Mouse (Mus musculus): ENCODE results near the gene Hfe2.

DNA sequence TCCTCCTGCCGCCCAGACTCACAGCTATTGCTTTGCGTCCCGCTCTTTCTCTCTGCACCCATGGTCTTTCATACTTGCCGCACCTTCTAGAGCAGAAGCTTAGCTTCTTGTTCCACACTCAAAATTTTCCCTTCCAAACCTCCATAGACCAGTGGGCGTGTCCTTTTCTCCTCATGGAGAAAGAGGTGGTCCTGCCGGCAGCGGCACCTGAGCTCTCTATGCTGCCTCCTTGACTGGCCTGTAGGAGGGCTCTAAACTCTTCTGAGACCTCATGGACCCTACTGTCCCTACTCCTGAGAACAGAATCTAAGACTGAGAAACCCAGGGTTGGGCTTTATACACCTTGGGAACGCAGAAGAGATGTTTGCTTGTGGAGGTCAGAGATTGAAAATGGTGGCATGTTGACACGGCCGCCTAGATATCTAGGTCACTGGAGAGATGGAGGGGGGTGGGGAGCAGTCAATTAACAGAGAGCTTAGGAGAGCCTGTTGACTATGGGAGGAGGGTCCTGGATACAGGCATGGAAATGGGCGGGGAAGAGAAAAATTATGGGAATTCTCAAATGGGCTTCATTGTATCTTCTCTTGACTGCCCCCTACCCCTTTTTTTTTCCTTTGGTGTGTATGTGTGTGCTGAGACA lies 45.1 kb downstream of the Hfe2 start:
- no peak for TF ChIP-seq CTCF (IDR thresholded peaks at IDR 0.05; ENCODE audit: low read depth, low read length)
- TF ChIP-seq GATA1 (IDR thresholded peaks at IDR 0.05; ENCODE audit: borderline replicate concordance, low read length), result no peak
- TF ChIP-seq TAL1 (conservative IDR thresholded peaks at IDR 0.05; ENCODE audit: low read depth, low read length), result no peak

All from G1E (cell line).